Comparison of ENCODE assay signal across 12 mouse cellular contexts in the genomic region with DNA sequence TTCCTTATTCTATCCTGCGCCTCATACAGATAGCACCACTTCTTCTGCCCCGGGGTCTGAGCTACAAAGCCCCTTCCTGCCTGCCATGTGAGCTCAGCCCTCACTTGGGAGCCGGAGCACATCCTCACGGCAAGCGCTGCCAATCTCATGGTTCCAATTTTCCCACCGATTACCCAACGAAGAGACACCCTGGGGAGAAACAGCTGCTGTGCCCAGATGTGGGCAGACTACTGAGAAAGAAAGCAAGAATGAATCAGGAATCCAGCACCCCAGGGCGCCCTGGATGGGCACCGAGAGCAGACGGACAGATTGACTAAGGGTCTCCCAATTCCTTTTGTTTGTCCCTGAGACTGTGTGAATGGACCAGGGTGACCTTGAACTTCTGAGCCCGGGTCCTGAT. TPM values are rescaled to one million over a fixed set of nuclear protein-coding genes. Genes with fewer than 3 reads are reported as not detected.
DNase-seq lines count a peak whose midpoint lies in the region; ATAC-seq and TF ChIP-seq lines count a peak whose summit lies in the region.
"Had no signal": no experiment of that assay in that cellular context is flagged by ENCODE, and none has a peak within 500 bp of the region (broad histone marks: within the 10 kb centered on the region; RNA-seq: fewer than 3 reads in every experiment).

No protein-coding gene starts in this region.

- H3K4me3 ChIP-seq in forebrain, postnatal 0 days (ENCODE audit: low read depth, low read length): no peak overlapping the region
- H3K4me3 ChIP-seq in midbrain, embryonic 15.5 days: no peak overlapping the region
- H3K4me3 ChIP-seq: kidney, embryonic 15.5 days had no signal

- H3K4me2 ChIP-seq in forebrain, postnatal 0 days (ENCODE audit: low read depth): peak overlapping the region; percentile 10; the same call in 1 of the 2 replicates
- H3K4me2 ChIP-seq in midbrain, embryonic 15.5 days: peak overlapping the region; percentile 23
- H3K4me2 ChIP-seq: kidney, embryonic 15.5 days had no signal

- H3K4me1 ChIP-seq in forebrain, postnatal 0 days (ENCODE audit: insufficient read depth): peaks cover 37% of the 10 kb centered on the region
- H3K4me1 ChIP-seq in midbrain, embryonic 15.5 days: peaks cover 96% of the 10 kb centered on the region

- no peaks in the 10 kb centered on the region for H3K9me3 ChIP-seq in forebrain, postnatal 0 days (ENCODE audit: low read length)
- no peaks in the 10 kb centered on the region for H3K9me3 ChIP-seq in midbrain, embryonic 15.5 days
- H3K9me3 ChIP-seq: kidney, embryonic 15.5 days had no signal

- 16% methylated on average over 11 of the region's 11 CpGs for WGBS in forebrain, postnatal 0 days
- 12% methylated on average over 11 of the region's 11 CpGs for WGBS in midbrain, embryonic 15.5 days

- peaks cover 6% of the 10 kb centered on the region; the same call in 1 of the 2 replicates for H3K36me3 ChIP-seq in forebrain, postnatal 0 days (ENCODE audit: insufficient read depth)
- H3K36me3 ChIP-seq in midbrain, embryonic 15.5 days (replicated peaks): no peaks in the 10 kb centered on the region
- H3K36me3 ChIP-seq: kidney, embryonic 15.5 days had no signal

- no peak overlapping the region for H3K9ac ChIP-seq in forebrain, postnatal 0 days
- 0 out of 2 replicates have a peak overlapping the region, but pooled peaks have one; percentile 8 for H3K9ac ChIP-seq in midbrain, embryonic 15.5 days
- H3K9ac ChIP-seq: kidney, embryonic 15.5 days had no signal

- peak; percentile 23 to 33 for DNase-seq in cerebellum, adult 18-20 months
- DNase-seq in cerebellum, postnatal 4 days (ENCODE audit: low spot score in 2 of 2): no peak
- DNase-seq in ES-CJ7 (ENCODE audit: low read depth, low spot score): peak; percentile 25
- DNase-seq in forebrain, postnatal 0 days: peak; percentile 51
- DNase-seq in right cerebral cortex, postnatal 25 days: no peak
- no peak for DNase-seq in gastrocnemius, postnatal 4 days (ENCODE audit: low spot score in 2 of 2)
- DNase-seq in gastrocnemius, adult 18-20 months (ENCODE audit: low spot score): no peak
- DNase-seq: heart, adult 18-20 months; liver had no signal

- no peak for ATAC-seq in forebrain, postnatal 0 days
- no peak for ATAC-seq in midbrain, embryonic 15.5 days (replicated peaks)
- ATAC-seq: lung, postnatal 0 days had no signal

- no peaks in the 10 kb centered on the region for H3K27me3 ChIP-seq in forebrain, postnatal 0 days (ENCODE audit: insufficient read depth, low read length)
- no peaks in the 10 kb centered on the region for H3K27me3 ChIP-seq in midbrain, embryonic 15.5 days (replicated peaks)

- TF ChIP-seq CTCF in forebrain, postnatal 0 days (IDR thresholded peaks at IDR 0.05; ENCODE audit: low read depth): no peak

- peak overlapping the region; percentile 54 for H3K27ac ChIP-seq in forebrain, postnatal 0 days (ENCODE audit: low read depth, low read length)
- H3K27ac ChIP-seq in midbrain, embryonic 15.5 days: peak overlapping the region; percentile 32; the same call in 1 of the 2 replicates
- H3K27ac ChIP-seq: kidney, embryonic 15.5 days had no signal

RNA-seq across cellular contexts. Expression of a gene that starts 8.5 kb away (rescaled TPM):
- total RNA-seq in forebrain, postnatal 0 days (2014; rRNA removed): 50.1 and 70.7 TPM in 2 replicates
- polyA plus RNA-seq in forebrain, postnatal 0 days (2015; fragmentation: Nextera tagmentation; extraction: Ambion mirVana): 8.9 and 12.0 TPM in 2 replicates
- polyA plus RNA-seq in midbrain, embryonic 15.5 days (2015; fragmentation: Nextera tagmentation; extraction: Ambion mirVana): 13.2 and 13.9 TPM in 2 replicates
- 1 to 10 TPM; 1.3 to 1.7 TPM for total RNA-seq in gastrocnemius, postnatal 4 days (2021)
- 1 to 10 TPM; 1.3 to 1.9 TPM for total RNA-seq in gastrocnemius, adult 18-20 months (2021)

Comparison
In these comparisons a context has a peak if more than half of its experiments do, and no peak if none do; other contexts are left out.
1. DNase-seq: peak in cerebellum, adult 18-20 months (2 of 2), ES-CJ7 (single experiment) and forebrain, postnatal 0 days (single experiment); none in cerebellum, postnatal 4 days (0 of 2), right cerebral cortex, postnatal 25 days (single experiment), gastrocnemius, postnatal 4 days (0 of 2) and gastrocnemius, adult 18-20 months (single experiment).
2. RNA of a gene that starts 8.5 kb away (total RNA-seq): 50.1 to 70.7 TPM in forebrain, postnatal 0 days; 1.3 to 1.9 TPM in gastrocnemius, adult 18-20 months and 1.3 to 1.7 TPM in gastrocnemius, postnatal 4 days; every median in the first group is over 10 times any median in the second.